Comparison of ENCODE assay signal across 8 mouse cellular contexts in genomic region chr14:73502591-73503184, GRCm38 (mm10). TPM values are rescaled to one million over a fixed set of nuclear protein-coding genes. Genes with fewer than 3 reads are reported as not detected.
DNase-seq lines count a peak whose midpoint lies in the region; ATAC-seq and TF ChIP-seq lines count a peak whose summit lies in the region.

No protein-coding gene starts in this region.

- no peak for ATAC-seq in kidney, postnatal 0 days (replicated peaks; ENCODE audit: low FRiP score, low read depth)
- ATAC-seq in midbrain, embryonic 13.5 days, result peak; percentile 86
- ATAC-seq in megakaryocyte, adult 5-6 weeks (ENCODE audit: poor library complexity, severe bottlenecking), result no peak

- H3K4me2 ChIP-seq in kidney, postnatal 0 days (ENCODE audit: low read length), result no peak overlapping the region
- H3K4me2 ChIP-seq in midbrain, embryonic 13.5 days (replicated peaks), result no peak overlapping the region

- peak; percentile 77 for DNase-seq in kidney, postnatal 0 days (ENCODE audit: low spot score)
- no peak for DNase-seq in kidney, adult 11 months
- DNase-seq in adrenal gland, postnatal 25 days, result peak; percentile 27
- peak; percentile 56 for DNase-seq in fat pad, adult 2 months (ENCODE audit: extremely low read depth, low read depth, low spot score)
- peak; percentile 60 for DNase-seq in heart, postnatal 4 days
- no peak for DNase-seq in spleen, postnatal 14 days (ENCODE audit: low spot score in 2 of 2)

- 18% methylated on average over 7 of the region's 7 CpGs for WGBS in kidney, postnatal 0 days
- WGBS in midbrain, embryonic 13.5 days, result 48% methylated on average over 7 of the region's 7 CpGs

- H3K4me1 ChIP-seq in kidney, postnatal 0 days (replicated peaks; ENCODE audit: insufficient read depth, low read length), result no peaks in the 10 kb centered on the region
- peaks cover 13% of the 10 kb centered on the region for H3K4me1 ChIP-seq in midbrain, embryonic 13.5 days (replicated peaks)

- no peaks in the 10 kb centered on the region for H3K27me3 ChIP-seq in kidney, postnatal 0 days (ENCODE audit: insufficient read depth, low read length)
- H3K27me3 ChIP-seq in midbrain, embryonic 13.5 days, result 0 out of 2 replicates have a peak, but pooled peaks cover 3% of the 10 kb centered on the region

- peak overlapping the region; percentile 19; the same call in 1 of the 2 replicates for H3K27ac ChIP-seq in kidney, postnatal 0 days
- peak overlapping the region; percentile 72 for H3K27ac ChIP-seq in midbrain, embryonic 13.5 days

- no peaks in the 10 kb centered on the region for H3K9me3 ChIP-seq in kidney, postnatal 0 days (replicated peaks; ENCODE audit: low read length)
- no peaks in the 10 kb centered on the region for H3K9me3 ChIP-seq in midbrain, embryonic 13.5 days

- no peak overlapping the region for H3K9ac ChIP-seq in kidney, postnatal 0 days (ENCODE audit: low read depth, low read length)
- H3K9ac ChIP-seq in midbrain, embryonic 13.5 days (replicated peaks), result no peak overlapping the region

- H3K4me3 ChIP-seq in kidney, postnatal 0 days (replicated peaks; ENCODE audit: low read depth, low read length), result no peak overlapping the region
- no peak overlapping the region for H3K4me3 ChIP-seq in midbrain, embryonic 13.5 days (replicated peaks)

- H3K36me3 ChIP-seq in kidney, postnatal 0 days (ENCODE audit: insufficient read depth, low read length), result no peaks in the 10 kb centered on the region
- no peaks in the 10 kb centered on the region for H3K36me3 ChIP-seq in midbrain, embryonic 13.5 days

- TF ChIP-seq CTCF in kidney, postnatal 0 days (IDR thresholded peaks at IDR 0.05; ENCODE audit: low read depth), result no peak

RNA-seq across cellular contexts. Expression of gene Med4, which starts 7.1 kb away (rescaled TPM):
- polyA plus RNA-seq in kidney, postnatal 0 days (2015; fragmentation: Nextera tagmentation; extraction: Ambion mirVana), result 66.5 and 70.2 TPM in 2 replicates
- total RNA-seq in adrenal gland, postnatal 25 days (2021), result 26.0 and 28.0 TPM in 2 replicates
- total RNA-seq in heart, postnatal 4 days (2021), result 10 to 100 TPM; 24.9 to 25.3 TPM
- 91.2 and 96.7 TPM in 2 replicates for polyA plus RNA-seq in midbrain, embryonic 13.5 days (2015; fragmentation: Nextera tagmentation; extraction: Ambion mirVana)
- total RNA-seq in megakaryocyte, adult 5-6 weeks (2015), result 29.7 and 32.8 TPM in 2 replicates
- total RNA-seq in megakaryocyte, adult 5-6 weeks (2017), result 51.0 and 51.3 TPM in 2 replicates

RNA-seq across cellular contexts. Expression of gene Sucla2, which starts 22.4 kb away (rescaled TPM):
- polyA plus RNA-seq in kidney, postnatal 0 days (2015; fragmentation: Nextera tagmentation; extraction: Ambion mirVana), result 172 and 179 TPM in 2 replicates
- total RNA-seq in adrenal gland, postnatal 25 days (2021), result 291 and 342 TPM in 2 replicates
- total RNA-seq in heart, postnatal 4 days (2021), result 100 to 1,000 TPM; 381 to 391 TPM
- polyA plus RNA-seq in midbrain, embryonic 13.5 days (2015; fragmentation: Nextera tagmentation; extraction: Ambion mirVana), result 108 and 111 TPM in 2 replicates
- total RNA-seq in megakaryocyte, adult 5-6 weeks (2015), result 57.8 and 64.9 TPM in 2 replicates
- 105 and 109 TPM in 2 replicates for total RNA-seq in megakaryocyte, adult 5-6 weeks (2017)

RNA-seq across cellular contexts. Expression of gene Nudt15, which starts 45.4 kb away (rescaled TPM):
- 7.9 and 8.9 TPM in 2 replicates for polyA plus RNA-seq in kidney, postnatal 0 days (2015; fragmentation: Nextera tagmentation; extraction: Ambion mirVana)
- 6.9 and 8.5 TPM in 2 replicates for total RNA-seq in adrenal gland, postnatal 25 days (2021)
- 1 to 10 TPM; 6.9 to 7.0 TPM for total RNA-seq in heart, postnatal 4 days (2021)
- polyA plus RNA-seq in midbrain, embryonic 13.5 days (2015; fragmentation: Nextera tagmentation; extraction: Ambion mirVana), result 9.1 and 11.0 TPM in 2 replicates
- total RNA-seq in megakaryocyte, adult 5-6 weeks (2015), result 2.8 and 4.6 TPM in 2 replicates
- total RNA-seq in megakaryocyte, adult 5-6 weeks (2017), result 1.9 and 3.2 TPM in 2 replicates

Comparison
In these comparisons a context has a peak if more than half of its experiments do, and no peak if none do; other contexts are left out.
1. DNase-seq: peak in kidney, postnatal 0 days (single experiment), adrenal gland, postnatal 25 days (single experiment), fat pad, adult 2 months (single experiment) and heart, postnatal 4 days (single experiment); none in kidney, adult 11 months (single experiment) and spleen, postnatal 14 days (0 of 2).